Mouse (Mus musculus) testis, postnatal 10 days (tissue): ENCODE data around the gene Sema3g.

ENCODE experiments used
- DNase-seq: peaks from one replicate; pipeline ENCODE4 v3.0.0; 2021; ENCODE audit warnings: low spot score

The Sema3g gene

GRCm38 (mm10) chr14:31272164-31272563 lies 54.5 kb downstream of the Sema3g start:
- peak; percentile 93 for DNase-seq
